In the genomic region with DNA sequence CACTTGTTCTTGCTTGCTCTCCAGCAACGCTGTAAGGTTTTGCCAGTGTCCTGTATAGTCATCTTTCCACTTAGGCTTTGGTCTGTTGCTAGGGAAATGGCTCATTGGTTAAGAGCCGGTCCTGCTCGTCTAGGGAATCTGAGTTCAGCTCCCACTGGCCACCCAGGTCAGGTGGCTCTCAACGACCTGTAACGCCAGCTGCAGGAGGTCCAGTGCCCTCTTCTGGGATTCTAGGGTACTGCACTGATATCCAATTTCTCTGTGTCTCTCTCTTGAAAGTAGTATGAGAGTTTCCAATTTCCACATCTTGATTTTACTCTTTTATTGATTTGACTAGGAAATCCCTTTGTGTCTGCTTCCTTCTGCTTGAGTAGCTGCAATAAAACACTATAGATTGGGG, we compare ENCODE assay signal across 10 mouse cellular contexts. TPM values are rescaled to one million over a fixed set of nuclear protein-coding genes. Genes with fewer than 3 reads are reported as not detected.
DNase-seq lines count a peak whose midpoint lies in the region; ATAC-seq and TF ChIP-seq lines count a peak whose summit lies in the region.
"Had no signal": no experiment of that assay in that cellular context is flagged by ENCODE, and none has a peak within 500 bp of the region (broad histone marks: within the 10 kb centered on the region; RNA-seq: fewer than 3 reads in every experiment).

No protein-coding gene starts in this region.

- intact Hi-C loops in heart, adult 2 months (cut with DNase I): no loop called here

- H3K4me2 ChIP-seq in heart, embryonic 12.5 days: no peak overlapping the region
- H3K4me2 ChIP-seq in neural tube, embryonic 15.5 days: no peak overlapping the region
- H3K4me2 ChIP-seq in lung, embryonic 14.5 days: no peak overlapping the region
- H3K4me2 ChIP-seq: neural tube, embryonic 13.5 days had no signal

- no peaks in the 10 kb centered on the region for H3K4me1 ChIP-seq in heart, adult 2 months (ENCODE audit: control insufficient read depth, insufficient read depth, low read length)
- no peaks in the 10 kb centered on the region for H3K4me1 ChIP-seq in heart, embryonic 12.5 days (replicated peaks)
- no peaks in the 10 kb centered on the region for H3K4me1 ChIP-seq in neural tube, embryonic 15.5 days
- no peaks in the 10 kb centered on the region for H3K4me1 ChIP-seq in lung, embryonic 14.5 days (ENCODE audit: insufficient read depth)
- H3K4me1 ChIP-seq: neural tube, embryonic 13.5 days had no signal

- no peak for TF ChIP-seq POLR2A in heart, adult 2 months (IDR thresholded peaks at IDR 0.05; ENCODE audit: insufficient read depth, low read depth, low read length)

- H3K9ac ChIP-seq in heart, adult 2 months (ENCODE audit: low read depth, low read length): no peak overlapping the region
- H3K9ac ChIP-seq in heart, embryonic 12.5 days: no peak overlapping the region
- no peak overlapping the region for H3K9ac ChIP-seq in neural tube, embryonic 15.5 days (replicated peaks)
- no peak overlapping the region for H3K9ac ChIP-seq in lung, embryonic 14.5 days
- H3K9ac ChIP-seq: neural tube, embryonic 13.5 days had no signal

- no peak for DNase-seq in heart, adult 2 months
- DNase-seq in neural tube, embryonic 10.5 days (ENCODE audit: extremely low spot score, low spot score): peak; percentile 26
- DNase-seq in cerebellum, adult 11 months: peak; percentile 17
- peak; percentile 28 for DNase-seq in lung, embryonic 14.5 days
- DNase-seq in frontal cortex, postnatal 25 days (ENCODE audit: low spot score in 2 of 2): no peak

- TF ChIP-seq CTCF in heart, adult 2 months (IDR thresholded peaks at IDR 0.05): peak; percentile 49
- peak; percentile 48 for TF ChIP-seq CTCF in lung, embryonic 14.5 days (IDR thresholded peaks at IDR 0.05; ENCODE audit: low read depth)

- TF ChIP-seq EP300 in heart, adult 2 months (IDR thresholded peaks at IDR 0.05; ENCODE audit: insufficient read depth, low read depth, low read length): no peak

- H3K79me2 ChIP-seq in heart, adult 2 months (replicated peaks; ENCODE audit: control insufficient read depth, insufficient read depth, low read length): no peaks in the 10 kb centered on the region

- no peaks in the 10 kb centered on the region for H3K9me3 ChIP-seq in heart, embryonic 12.5 days (replicated peaks)
- no peaks in the 10 kb centered on the region for H3K9me3 ChIP-seq in neural tube, embryonic 15.5 days (replicated peaks)
- no peaks in the 10 kb centered on the region for H3K9me3 ChIP-seq in lung, embryonic 14.5 days (ENCODE audit: low read depth, low read length)
- H3K9me3 ChIP-seq: neural tube, embryonic 13.5 days had no signal

- WGBS in heart, adult 2 months: 43% methylated on average over 5 of the region's 5 CpGs
- whole genome bisulfite sequencing in heart, embryonic 12.5 days: 33% methylated on average over 5 of the region's 5 CpGs
- WGBS in neural tube, embryonic 15.5 days: 28% methylated on average over 5 of the region's 5 CpGs
- 33% methylated on average over 5 of the region's 5 CpGs for WGBS in lung, embryonic 14.5 days

- ATAC-seq in heart, embryonic 12.5 days (ENCODE audit: insufficient number of reproducible peaks, low FRiP score): no peak
- ATAC-seq in neural tube, embryonic 15.5 days (ENCODE audit: low FRiP score): no peak
- ATAC-seq in lung, embryonic 14.5 days (ENCODE audit: insufficient read depth): no peak
- no peak for ATAC-seq in inflammation-experienced regulatory T-cells, adult 6 months

- no peak overlapping the region for H3K4me3 ChIP-seq in heart, adult 2 months
- no peak overlapping the region for H3K4me3 ChIP-seq in heart, embryonic 12.5 days
- H3K4me3 ChIP-seq in neural tube, embryonic 15.5 days (replicated peaks): no peak overlapping the region
- H3K4me3 ChIP-seq in lung, embryonic 14.5 days (ENCODE audit: low read depth, low read length): no peak overlapping the region
- H3K4me3 ChIP-seq: neural tube, embryonic 13.5 days had no signal

- no peaks in the 10 kb centered on the region for H3K27me3 ChIP-seq in heart, adult 2 months (ENCODE audit: control insufficient read depth, insufficient read depth, low read length)
- peaks cover 6% of the 10 kb centered on the region; the same call in 1 of the 2 replicates for H3K27me3 ChIP-seq in heart, embryonic 12.5 days (replicated peaks)
- no peaks in the 10 kb centered on the region; the same call in 1 of the 2 replicates for H3K27me3 ChIP-seq in neural tube, embryonic 15.5 days (replicated peaks)
- no peaks in the 10 kb centered on the region for H3K27me3 ChIP-seq in lung, embryonic 14.5 days (ENCODE audit: insufficient read depth, low read length)

- H3K27ac ChIP-seq in heart, adult 2 months: no peak overlapping the region
- no peak overlapping the region for H3K27ac ChIP-seq in heart, embryonic 12.5 days (ENCODE audit: poor library complexity, severe bottlenecking)
- no peak overlapping the region for H3K27ac ChIP-seq in neural tube, embryonic 15.5 days (replicated peaks)
- no peak overlapping the region for H3K27ac ChIP-seq in lung, embryonic 14.5 days (ENCODE audit: low read depth)
- H3K27ac ChIP-seq: neural tube, embryonic 13.5 days had no signal

- H3K36me3 ChIP-seq in heart, adult 2 months (ENCODE audit: control insufficient read depth, insufficient read depth, low read length): no peaks in the 10 kb centered on the region
- no peaks in the 10 kb centered on the region for H3K36me3 ChIP-seq in heart, embryonic 12.5 days
- no peaks in the 10 kb centered on the region for H3K36me3 ChIP-seq in neural tube, embryonic 15.5 days
- no peaks in the 10 kb centered on the region for H3K36me3 ChIP-seq in lung, embryonic 14.5 days (ENCODE audit: insufficient read depth)
- H3K36me3 ChIP-seq: neural tube, embryonic 13.5 days had no signal

RNA-seq across cellular contexts. Expression of a gene that starts 4.3 kb away (rescaled TPM):
- not detected for total RNA-seq in heart, adult 2 months (2021)
- not detected in 2 replicates for polyA plus RNA-seq in heart, adult 2 months (2012; rRNA removed)
- not detected in 2 replicates for polyA plus RNA-seq in heart, embryonic 12.5 days (2016; fragmentation: Nextera tagmentation; extraction: Ambion mirVana)
- 8.6 and 9.1 TPM in 2 replicates for polyA plus RNA-seq in neural tube, embryonic 15.5 days (2015; fragmentation: Nextera tagmentation; extraction: Ambion mirVana)
- polyA plus RNA-seq in lung, embryonic 14.5 days (2014; fragmentation: Nextera tagmentation; extraction: Ambion mirVana): not detected in 2 replicates
- not detected for polyA plus RNA-seq in inflammation-experienced regulatory T-cells, adult 6 months (2017; shearing (Covaris generic))
- total RNA-seq: adrenal gland, adult 18-20 months had no signal

RNA-seq across cellular contexts. Expression of a gene that starts 36.7 kb away (rescaled TPM):
- total RNA-seq in heart, adult 2 months (2021): under 1 TPM; 0.16 to 0.34 TPM
- polyA plus RNA-seq in heart, adult 2 months (2012; rRNA removed): 0.26 and 0.27 TPM in 2 replicates
- 2.9 and 3.6 TPM in 2 replicates for polyA plus RNA-seq in heart, embryonic 12.5 days (2016; fragmentation: Nextera tagmentation; extraction: Ambion mirVana)
- polyA plus RNA-seq in neural tube, embryonic 15.5 days (2015; fragmentation: Nextera tagmentation; extraction: Ambion mirVana): 46.0 and 47.5 TPM in 2 replicates
- 2.2 and 3.9 TPM in 2 replicates for polyA plus RNA-seq in lung, embryonic 14.5 days (2014; fragmentation: Nextera tagmentation; extraction: Ambion mirVana)
- 10 to 100 TPM; 13.4 to 26.2 (median 21.8) TPM for polyA plus RNA-seq in inflammation-experienced regulatory T-cells, adult 6 months (2017; shearing (Covaris generic))

RNA-seq across cellular contexts. Expression of a gene that starts 50.7 kb away (rescaled TPM):
- total RNA-seq in heart, adult 2 months (2021): 10 to 100 TPM; 68.3 to 78.3 TPM
- polyA plus RNA-seq in heart, adult 2 months (2012; rRNA removed): 33.4 and 49.2 TPM in 2 replicates
- 149 and 168 TPM in 2 replicates for polyA plus RNA-seq in heart, embryonic 12.5 days (2016; fragmentation: Nextera tagmentation; extraction: Ambion mirVana)
- polyA plus RNA-seq in neural tube, embryonic 15.5 days (2015; fragmentation: Nextera tagmentation; extraction: Ambion mirVana): 164 and 171 TPM in 2 replicates
- polyA plus RNA-seq in lung, embryonic 14.5 days (2014; fragmentation: Nextera tagmentation; extraction: Ambion mirVana): 148 and 161 TPM in 2 replicates
- 100 to 1,000 TPM; 144 to 205 (median 169) TPM for polyA plus RNA-seq in inflammation-experienced regulatory T-cells, adult 6 months (2017; shearing (Covaris generic))

Comparison
In these comparisons a context has a peak if more than half of its experiments do, and no peak if none do; other contexts are left out.
1. DNase-seq: peak in neural tube, embryonic 10.5 days (single experiment), cerebellum, adult 11 months (single experiment) and lung, embryonic 14.5 days (single experiment); none in heart, adult 2 months (0 of 2) and frontal cortex, postnatal 25 days (0 of 2).